Mouse (Mus musculus) right cerebral cortex, postnatal 25 days (tissue): ENCODE measurements around the gene Prpf18.
A peak's percentile ranks its signal among the peaks of the same experiment; 100 is the strongest.
"Not testable (repeated sequence)": the region's sequence is repeated elsewhere in the genome, so short reads cannot be mapped to it uniquely, and the experiment has no call there.

Experiments used
- DNase-seq: peaks from one replicate; pipeline ENCODE4 v3.0.0; 2022

The Prpf18 gene

GRCm38 (mm10) chr2:4614276-4614929 is 37.5 kb downstream of the Prpf18 start:
- DNase-seq = not testable (repeated sequence)

- no peak for DNase-seq
Measured at GRCm38 (mm10) chr2:4611704-4612103, 40.2 kb downstream of the Prpf18 start.

GRCm38 (mm10) chr2:4611295-4611694 is 40.6 kb downstream of the Prpf18 start:
- no peak for DNase-seq

- DNase-seq = no peak
Measured at GRCm38 (mm10) chr2:4609433-4609832, 42.5 kb downstream of the Prpf18 start.

GRCm38 (mm10) chr2:4608253-4608652 is 43.7 kb downstream of the Prpf18 start:
- DNase-seq = no peak

- no peak for DNase-seq
Measured at GRCm38 (mm10) chr2:4606559-4606958, 45.4 kb downstream of the Prpf18 start.

- no peak for DNase-seq
Measured at GRCm38 (mm10) chr2:4603361-4603945, 48.5 kb downstream of the Prpf18 start.

GRCm38 (mm10) chr2:4601034-4601890 is 50.7 kb downstream of the Prpf18 start:
- peak; percentile 58 for DNase-seq

GRCm38 (mm10) chr2:4596992-4597391 is 54.9 kb downstream of the Prpf18 start:
- DNase-seq = no peak

- no peak for DNase-seq
Measured at GRCm38 (mm10) chr2:4593878-4594387, 58.0 kb downstream of the Prpf18 start.

GRCm38 (mm10) chr2:4593433-4593832 is 58.5 kb downstream of the Prpf18 start:
- no peak for DNase-seq

GRCm38 (mm10) chr2:4592666-4593065 is 59.2 kb downstream of the Prpf18 start:
- DNase-seq = no peak

GRCm38 (mm10) chr2:4591647-4592046 is 60.3 kb downstream of the Prpf18 start:
- no peak for DNase-seq

GRCm38 (mm10) chr2:4587685-4588409 is 64.1 kb downstream of the Prpf18 start:
- DNase-seq = no peak

- DNase-seq = no peak
Measured at GRCm38 (mm10) chr2:4586245-4586644, 65.7 kb downstream of the Prpf18 start.

- no peak for DNase-seq
Measured at GRCm38 (mm10) chr2:4584252-4584651, 67.7 kb downstream of the Prpf18 start.

- no peak for DNase-seq
Measured at GRCm38 (mm10) chr2:4582930-4583329, 69.0 kb downstream of the Prpf18 start.

GRCm38 (mm10) chr2:4580666-4581065 is 71.2 kb downstream of the Prpf18 start:
- no peak for DNase-seq

GRCm38 (mm10) chr2:4579357-4580068 is 72.4 kb downstream of the Prpf18 start:
- DNase-seq = no peak

GRCm38 (mm10) chr2:4578291-4578690 is 73.6 kb downstream of the Prpf18 start:
- DNase-seq = no peak

GRCm38 (mm10) chr2:4575975-4576374 is 75.9 kb downstream of the Prpf18 start:
- DNase-seq = no peak

- no peak for DNase-seq
Measured at GRCm38 (mm10) chr2:4575163-4575562, 76.8 kb downstream of the Prpf18 start.
